Mouse (Mus musculus): ENCODE data around the gene Rab7.
A peak's percentile ranks its signal among the peaks of the same experiment; 100 is the strongest.
"Not testable (repeated sequence)": the region's sequence is repeated elsewhere in the genome, so short reads cannot be mapped to it uniquely, and the experiment has no call there.

Rab7 gene

DNA sequence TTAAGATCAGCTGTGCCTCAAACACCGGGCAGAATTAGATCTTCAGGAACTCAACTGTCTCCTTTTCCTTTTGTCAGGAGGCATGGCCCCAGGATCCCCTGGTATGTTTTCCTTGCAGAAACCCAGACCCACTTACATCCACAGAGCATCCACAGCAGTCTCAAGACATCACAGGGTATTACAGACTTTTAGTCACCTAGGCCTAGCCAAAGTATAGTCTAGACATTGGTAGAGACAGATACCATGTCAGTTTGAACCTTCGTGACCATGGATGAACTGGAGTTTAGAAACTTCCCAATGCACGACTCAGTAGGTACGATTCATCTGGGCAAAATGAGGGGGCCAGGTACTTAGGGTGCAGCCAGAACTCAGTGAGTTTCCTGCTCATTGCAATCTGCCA, 46.7 kb downstream of the Rab7 start:
- DNase-seq (ENCODE audit: low spot score), result no peak

DNA sequence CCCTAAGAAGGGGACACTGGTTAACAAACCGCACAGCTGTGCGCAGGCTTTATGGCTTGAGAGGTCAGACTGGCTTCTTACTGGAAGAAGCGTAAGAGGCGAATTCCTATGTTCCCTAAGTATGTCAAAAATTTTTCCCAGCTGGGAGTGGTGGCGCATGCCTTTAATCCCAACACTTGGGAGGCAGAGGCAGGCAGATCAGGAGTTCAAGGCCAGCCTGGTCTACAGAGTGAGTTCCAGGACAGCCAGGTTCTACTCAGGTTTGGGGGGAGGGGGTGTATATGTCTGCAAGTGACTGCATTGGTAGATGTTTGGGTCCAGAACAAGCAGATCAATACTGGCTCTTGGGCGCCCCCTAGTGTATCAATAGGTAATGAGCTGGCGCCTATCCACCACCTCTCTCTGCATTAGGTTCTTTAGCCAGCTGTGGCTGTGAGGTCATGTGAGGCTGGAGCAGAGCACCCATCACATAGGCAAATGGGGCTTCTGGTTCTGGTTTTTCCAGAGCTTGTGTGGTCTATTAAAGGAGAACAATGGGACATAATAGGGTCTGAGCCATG, 47.3 kb downstream of the Rab7 start:
- DNase-seq (ENCODE audit: low spot score), result peak; percentile 76

DNA sequence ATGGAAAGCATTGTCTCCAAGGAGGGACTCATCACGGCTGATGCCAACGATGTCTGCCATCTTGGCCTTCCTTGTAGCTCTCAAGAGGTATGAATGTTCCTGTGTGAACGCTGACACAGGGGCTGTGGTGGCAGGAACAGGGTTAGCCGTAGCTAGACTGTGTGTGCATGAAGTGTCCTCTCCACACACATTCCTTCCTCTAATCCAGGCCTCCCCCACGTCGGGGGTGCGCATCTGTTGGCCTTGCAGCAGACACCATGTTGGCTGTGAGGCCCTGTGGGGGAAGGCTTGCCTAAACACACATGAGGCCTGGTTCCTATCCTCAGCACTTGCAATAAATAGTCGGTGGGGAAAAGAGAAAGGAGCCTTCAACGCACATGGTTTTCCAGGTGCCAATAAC, 48.5 kb downstream of the Rab7 start:
- no peak for DNase-seq (ENCODE audit: low spot score)

DNA sequence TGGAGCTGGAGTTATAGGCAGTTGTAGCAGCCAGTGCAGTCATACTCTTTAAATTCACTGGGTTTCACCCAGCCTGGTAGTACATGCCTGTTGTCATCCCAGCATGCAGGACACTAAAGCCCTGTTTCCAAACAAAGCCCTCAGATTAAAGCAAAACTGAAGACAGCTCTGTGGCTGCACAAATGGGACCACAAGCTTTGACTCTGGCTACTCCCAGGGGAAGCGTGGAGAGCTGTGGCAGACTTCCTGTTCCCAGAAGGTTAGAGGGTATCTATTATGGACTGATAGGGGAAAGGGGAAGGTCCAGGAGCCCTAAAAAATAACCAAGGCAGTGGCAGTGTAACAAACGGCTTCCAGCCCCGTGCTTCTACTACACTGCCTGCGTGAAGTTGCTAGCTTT, 49.6 kb downstream of the Rab7 start:
- DNase-seq (ENCODE audit: low spot score), result no peak

DNA sequence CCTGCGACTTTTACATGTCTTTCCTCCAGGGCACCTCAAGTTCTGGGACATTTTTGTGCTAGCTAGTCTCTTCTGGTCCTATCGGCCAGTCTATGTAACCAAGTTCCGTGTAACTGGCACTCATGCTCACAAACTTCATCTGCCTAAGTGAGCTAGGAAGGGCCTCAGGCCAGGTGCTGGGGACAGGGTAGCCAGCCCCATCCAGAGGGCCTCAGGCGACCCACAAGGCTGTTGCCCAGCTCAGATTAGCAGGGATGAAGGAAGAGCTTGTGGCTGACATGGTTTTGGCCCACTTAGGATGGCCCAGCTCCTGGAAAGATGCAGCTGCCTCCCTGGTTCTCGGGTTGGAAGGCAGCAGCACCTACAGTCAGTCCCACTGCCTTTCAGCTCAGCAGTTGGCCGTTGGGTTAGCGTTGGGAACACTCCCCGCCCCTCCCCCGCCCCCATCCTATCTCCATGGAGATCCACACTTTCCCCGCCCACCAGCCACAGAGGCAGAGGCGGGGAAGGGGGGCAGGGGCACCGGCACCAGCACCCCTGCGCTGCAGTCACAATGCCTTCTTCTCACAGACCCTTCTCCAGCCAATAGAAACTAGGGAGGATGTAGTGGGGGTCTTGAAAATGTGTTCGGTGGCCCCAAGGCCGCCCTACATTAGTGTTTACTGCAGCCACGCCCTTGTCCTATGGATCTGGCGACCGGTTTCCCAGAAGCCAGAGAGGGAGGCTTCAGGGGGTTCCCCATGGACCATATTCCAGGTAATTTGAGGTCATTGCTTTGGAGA, 51.1 kb downstream of the Rab7 start:
- no peak for DNase-seq (ENCODE audit: low spot score)

DNA sequence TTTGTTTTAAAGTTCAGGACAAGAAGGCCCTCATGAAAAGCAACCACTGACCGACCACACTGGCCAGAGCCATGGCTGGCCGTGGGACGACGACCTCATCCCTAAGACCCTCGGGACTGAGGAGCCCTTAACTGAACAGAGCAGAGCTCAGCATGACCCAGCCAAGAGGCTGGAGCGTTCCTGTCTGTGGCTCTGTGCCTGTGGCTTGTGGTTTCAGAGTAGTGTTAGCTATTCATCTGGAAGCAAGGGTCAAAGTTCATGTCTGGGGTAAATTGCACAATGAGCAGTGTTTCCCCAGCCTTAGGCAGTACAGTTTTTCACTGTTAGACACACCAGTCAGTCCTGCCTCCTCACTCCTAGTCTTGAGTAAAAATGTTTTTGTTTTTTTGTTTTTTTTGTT, 52.3 kb downstream of the Rab7 start:
- peak; percentile 78 for DNase-seq (ENCODE audit: low spot score)

DNA sequence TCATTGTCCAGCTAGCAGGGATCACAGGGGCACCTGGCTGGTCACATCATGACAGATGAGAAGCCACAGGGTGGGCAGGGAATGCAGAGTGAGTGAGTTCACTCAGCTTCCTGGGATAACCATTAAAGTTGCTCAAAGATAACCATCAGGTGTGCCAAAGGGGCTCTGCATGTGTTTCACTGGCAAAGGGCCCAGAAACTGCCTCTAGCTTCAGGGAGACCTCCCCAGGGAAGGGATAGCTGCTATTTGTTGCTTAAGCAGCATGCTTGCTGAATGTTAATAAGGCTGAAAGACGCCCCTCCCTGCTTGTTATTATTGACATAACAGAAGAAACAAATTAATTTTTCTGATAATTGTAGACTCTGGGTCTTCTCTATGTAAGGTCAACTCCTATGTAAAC, 53.2 kb downstream of the Rab7 start:
- no peak for DNase-seq (ENCODE audit: low spot score)

DNA sequence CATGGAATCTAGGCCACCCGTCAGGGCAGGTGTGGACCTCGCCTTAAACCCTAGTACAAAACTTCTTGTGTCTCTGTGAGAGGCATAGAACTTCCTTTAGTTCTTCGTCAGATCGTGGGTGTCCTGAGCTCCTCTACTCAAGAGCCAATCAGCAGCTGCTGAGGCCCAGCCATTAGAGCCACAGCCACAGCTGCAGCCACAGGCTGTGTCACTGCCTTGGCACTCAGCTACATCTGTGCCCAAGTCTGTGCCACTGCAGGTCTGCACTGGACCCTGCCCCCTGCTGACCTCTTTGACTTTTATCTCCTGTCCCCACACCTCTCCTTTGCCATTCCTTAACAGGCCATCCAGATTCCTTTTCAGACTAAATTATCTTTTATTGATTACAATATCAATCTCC, 53.9 kb downstream of the Rab7 start:
- DNase-seq (ENCODE audit: low spot score), result no peak

DNA sequence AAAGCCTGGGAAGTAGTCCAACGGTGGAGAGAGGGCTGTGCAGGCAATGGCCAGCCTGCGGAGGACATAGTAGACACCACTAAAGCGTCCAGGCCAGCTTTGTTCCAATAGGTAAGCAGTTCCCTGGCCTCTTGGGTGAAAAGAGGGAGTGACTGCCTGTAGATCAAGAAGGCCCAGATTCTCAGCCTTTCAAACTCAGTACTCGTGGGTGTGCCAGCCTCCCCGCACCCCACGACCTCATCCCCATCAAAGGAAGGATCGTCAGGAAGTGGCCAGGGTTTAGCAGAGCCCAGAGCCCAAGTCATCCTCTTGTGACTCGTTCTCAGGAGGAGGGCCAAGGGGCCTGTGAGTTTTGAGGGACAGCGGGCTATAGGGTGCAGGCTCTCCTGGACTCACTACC, 62.6 kb downstream of the Rab7 start:
- no peak for DNase-seq (ENCODE audit: low spot score)

DNA sequence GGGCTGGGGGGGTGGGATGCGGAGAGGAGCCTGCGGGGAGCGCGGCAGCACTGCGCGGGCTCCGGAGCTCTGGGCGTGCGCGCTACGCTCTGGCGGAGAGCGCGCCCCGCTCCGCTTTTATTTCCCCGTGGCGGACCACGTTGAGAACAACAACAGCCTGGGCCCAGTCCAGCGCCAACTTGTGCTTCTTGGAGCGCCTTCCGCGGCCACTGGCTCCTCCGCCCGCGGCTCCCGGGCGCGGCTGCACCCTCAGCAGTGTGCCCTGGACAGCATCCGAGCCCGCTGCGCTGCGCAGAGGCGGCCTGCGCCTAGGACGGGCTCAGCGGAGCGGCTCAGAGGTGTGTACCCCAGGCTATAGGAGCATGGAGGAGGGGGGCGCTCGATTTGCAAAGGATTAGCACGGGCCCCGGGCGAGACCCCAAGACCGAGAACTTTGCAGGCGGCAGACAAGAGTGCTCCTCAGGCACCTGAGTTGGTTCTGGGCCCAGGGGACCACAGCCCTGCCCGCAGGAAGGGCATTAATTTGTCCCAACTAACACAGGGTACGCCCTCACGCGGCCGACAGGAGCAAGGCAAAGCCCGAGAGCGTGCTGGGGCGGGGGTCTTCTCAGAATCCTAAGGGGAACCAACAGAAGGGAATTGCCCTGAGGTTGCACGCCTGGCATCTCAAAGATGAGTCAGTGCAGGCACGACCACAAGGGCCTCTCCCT, 63.4 kb downstream of the Rab7 start, which contains the start of gene H1fx:
Gene H1fx, minus strand, starts transcription at position 91 of the 710 bp plus-strand sequence.
- peak; percentile 37 for DNase-seq (ENCODE audit: low spot score)

DNA sequence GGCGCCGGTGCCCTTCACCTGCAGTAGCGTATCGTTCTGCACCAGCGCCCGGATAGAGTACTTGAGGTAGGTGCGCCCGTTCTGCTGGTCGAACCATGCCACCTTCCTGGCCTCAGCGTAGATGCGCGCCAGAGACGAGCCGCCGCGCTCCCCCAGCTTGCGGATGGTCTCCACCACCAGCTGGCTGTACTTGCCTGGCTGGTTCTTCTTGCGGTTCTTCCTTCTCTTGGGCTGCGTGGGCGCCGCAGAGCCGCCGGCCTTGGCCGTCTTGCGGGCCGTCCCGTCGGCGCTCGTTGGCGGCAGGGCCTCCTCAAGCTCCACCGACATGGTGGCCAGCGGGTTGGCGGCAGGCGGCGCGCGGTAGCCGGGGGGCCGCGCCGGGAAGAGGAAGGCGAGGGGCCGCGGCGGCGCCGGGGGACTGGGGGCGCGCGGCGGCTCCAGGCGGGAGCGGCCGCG, 64.0 kb downstream of the Rab7 start:
- DNase-seq (ENCODE audit: low spot score), result no peak

DNA sequence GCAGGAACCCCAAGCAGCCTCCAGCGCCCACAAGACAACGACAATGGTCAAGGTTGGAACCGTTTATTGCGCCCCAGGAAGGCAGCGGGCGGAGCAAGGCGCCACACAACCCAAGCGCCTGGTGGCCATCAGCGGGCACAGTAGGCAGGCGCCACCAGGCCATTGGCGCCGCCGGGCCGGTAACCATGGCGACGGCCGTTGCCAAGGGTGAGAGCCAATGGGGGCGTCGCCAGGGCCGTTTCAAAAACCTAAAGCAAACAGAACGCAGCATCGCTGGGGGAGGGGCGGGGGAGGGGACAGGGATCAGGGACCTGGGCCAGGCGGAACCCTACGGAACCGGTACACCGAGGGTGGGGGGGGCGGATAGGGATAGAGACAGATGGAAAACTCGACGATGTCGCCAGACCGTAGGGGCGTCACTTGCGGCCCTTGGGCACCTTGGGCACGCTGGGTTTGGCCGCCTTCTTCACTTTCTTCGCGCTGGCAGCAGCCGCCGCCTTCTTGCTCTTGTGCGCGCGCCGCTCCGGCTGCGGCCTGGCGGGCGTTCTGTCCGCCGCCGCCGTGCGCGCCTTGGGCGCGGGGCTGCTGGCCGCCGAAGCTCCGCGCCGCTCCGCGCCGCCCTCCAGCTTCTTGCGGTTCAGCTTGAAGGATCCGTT, 64.6 kb downstream of the Rab7 start:
- peak; percentile 42 for DNase-seq (ENCODE audit: low spot score)

DNA sequence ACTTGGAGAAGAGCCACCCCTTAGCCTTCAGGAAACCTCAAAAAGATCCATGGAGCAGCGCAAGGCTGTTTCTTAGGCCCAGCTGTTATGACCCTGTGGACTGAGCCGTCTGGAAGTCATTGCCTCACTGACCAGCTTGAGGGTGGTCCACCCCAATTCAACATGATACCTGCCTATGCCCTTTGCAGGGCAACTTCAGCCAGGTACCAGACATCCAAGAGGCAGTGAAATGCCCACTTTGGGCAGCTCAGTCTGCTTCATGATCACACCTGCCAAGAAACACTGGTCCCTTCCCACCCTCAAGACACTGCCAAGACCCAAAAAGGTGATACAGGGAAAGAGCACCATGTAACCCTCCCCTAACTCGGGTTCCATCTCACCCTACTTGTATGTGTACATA, 65.3 kb downstream of the Rab7 start:
- DNase-seq (ENCODE audit: low spot score), result no peak

DNA sequence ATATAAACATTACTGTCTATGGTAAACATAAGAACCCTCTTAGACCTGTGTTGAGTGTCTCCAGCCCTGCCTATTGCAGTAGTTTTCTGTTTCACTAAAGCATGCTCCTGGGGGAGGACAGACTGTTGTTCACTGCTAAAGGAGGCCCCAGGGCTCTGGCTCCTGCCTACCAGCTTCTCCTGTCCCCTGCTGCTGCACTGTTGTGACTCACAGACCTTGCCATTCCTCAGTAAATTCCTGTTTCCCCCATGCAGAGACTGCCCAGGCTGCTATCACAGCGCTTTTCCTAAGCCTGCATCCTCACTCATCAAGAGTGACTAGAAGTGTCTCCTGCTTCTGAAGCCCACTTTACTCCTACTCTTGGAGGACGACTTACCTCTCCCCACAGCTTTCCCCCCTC, 75.0 kb downstream of the Rab7 start:
- DNase-seq (ENCODE audit: low spot score), result no peak

DNA sequence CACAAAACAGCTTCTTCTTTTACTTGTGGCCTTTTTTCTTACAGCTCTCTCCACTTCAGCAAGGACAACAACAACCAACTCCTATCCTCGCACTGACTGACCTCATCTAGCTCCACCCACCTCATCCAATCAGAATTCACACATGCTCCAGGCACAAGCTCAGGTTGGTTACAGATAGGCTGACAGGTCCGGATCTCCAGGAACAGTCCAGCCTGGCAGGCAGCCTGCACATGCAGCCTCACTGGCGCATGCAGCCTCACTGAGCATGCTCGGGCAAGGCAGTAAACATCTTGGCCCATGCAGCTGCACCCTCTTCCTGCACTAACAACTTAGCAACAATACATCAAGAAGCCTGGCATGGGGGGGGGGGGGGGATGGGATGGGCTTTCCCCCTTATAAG, 82.6 kb downstream of the Rab7 start:
- DNase-seq (ENCODE audit: low spot score), result not testable (repeated sequence)
